Mouse (Mus musculus) neural tube, embryonic 11.5 days (tissue): ENCODE results near the gene Nipsnap2. TPM values are rescaled to one million over a fixed set of nuclear protein-coding genes. Genes with fewer than 3 reads are reported as not detected.

Experiments
- ATAC-seq: fragments of 200-750 bp; cut with Nextera tagmentation; 2 replicates; pipeline ENCODE4 v1.8.0; 2017; ENCODE audit warnings: moderate number of reproducible peaks, mild to moderate bottlenecking, moderate TSS enrichment, moderate library complexity; ENCODE audit not compliant: insufficient read depth, low FRiP score, low TSS enrichment
- DNase-seq: peaks from one replicate; pipeline ENCODE4 v3.0.0-alpha.2; 2015; ENCODE audit warnings: low spot score
- H3K27ac ChIP-seq: fragments of 300-500 bp; sonication (generic); 2 replicates; pipeline ENCODE4 v1.5.1; 2014; ENCODE audit warnings: low read depth, mild to moderate bottlenecking, low read length
- H3K27me3 ChIP-seq: fragments of 300-500 bp; sonication (generic); 2 replicates; pipeline ENCODE4 v1.6.1; 2014; ENCODE audit warnings: mild to moderate bottlenecking, low read length, mixed read lengths; ENCODE audit not compliant: control insufficient read depth, insufficient read depth
- H3K36me3 ChIP-seq: fragments of 300-500 bp; sonication (generic); 2 replicates; pipeline ENCODE4 v1.6.1; 2014; ENCODE audit warnings: mild to moderate bottlenecking, low read length, moderate library complexity, mixed read lengths; ENCODE audit not compliant: control insufficient read depth, insufficient read depth
- H3K4me1 ChIP-seq: fragments of 300-500 bp; sonication (generic); 2 replicates; pipeline ENCODE4 v1.6.1; 2014; ENCODE audit warnings: low read length, mixed read lengths; ENCODE audit not compliant: control insufficient read depth, insufficient read depth
- H3K4me2 ChIP-seq: fragments of 300-500 bp; sonication (generic); 2 replicates; pipeline ENCODE4 v1.6.1; 2014; ENCODE audit warnings: low read depth, mild to moderate bottlenecking, moderate library complexity
- H3K4me3 ChIP-seq: fragments of 300-500 bp; sonication (generic); 2 replicates; pipeline ENCODE4 v1.5.1; 2014; ENCODE audit warnings: low read depth, low read length
- H3K9ac ChIP-seq: fragments of 300-500 bp; sonication (generic); 2 replicates; pipeline ENCODE4 v1.6.1; 2014; ENCODE audit warnings: mild to moderate bottlenecking, low read length
- H3K9me3 ChIP-seq: fragments of 300-500 bp; sonication (generic); 2 replicates; pipeline ENCODE4 v1.6.1; 2016; ENCODE audit warnings: low read length; ENCODE audit not compliant: control insufficient read depth
- WGBS: fragments of 180-500 bp; shearing (Covaris S2); extraction: QIAGEN DNeasy Blood & Tissue Kit; methylation state at CpG from one replicate; pipeline ENCODE4 v1.1.7; 2014; 5-methylcytosine and 5-hydroxymethylcytosine counted together
- polyA plus RNA-seq: library from polyadenylated mRNA; unstranded; fragments of >200 nt; fragmentation: Nextera tagmentation; extraction: Ambion mirVana; gene quantifications from 2 replicates; pipeline ENCODE4 v1.2.1, GENCODE M21; 2014

Nipsnap2 gene
- polyA plus RNA-seq, 1 experiment from 2014 or later: 73.7 TPM

DNA sequence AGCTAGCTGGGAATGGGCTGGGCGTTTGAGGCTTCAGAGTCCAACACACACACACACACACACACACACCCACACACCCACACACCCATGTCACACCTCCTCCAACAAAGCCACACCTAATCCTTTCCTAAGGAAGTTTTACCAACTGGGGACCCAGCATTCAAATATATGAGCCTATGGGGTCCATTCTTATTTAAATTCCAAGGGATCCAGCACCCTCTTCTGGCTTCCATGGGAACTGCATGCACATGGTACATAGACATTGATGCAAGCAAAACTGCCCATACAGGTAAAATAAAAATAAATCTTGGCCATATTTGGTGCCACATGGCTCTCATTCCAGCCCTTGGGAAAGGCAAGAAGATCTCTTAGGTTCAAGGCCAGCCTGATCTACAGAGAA lies 16.1 kb downstream of the Nipsnap2 start:
- DNase-seq: peak; percentile 51
- Histone ChIP-seq H3K27me3 (no peaks in the 10 kb centered on the region), H3K9me3 (no peaks in the 10 kb centered on the region), H3K4me2 (no peak overlapping the region), H3K4me1 (no peaks in the 10 kb centered on the region), H3K4me3 (no peak overlapping the region), H3K27ac (no peak overlapping the region), H3K36me3 (no peaks in the 10 kb centered on the region), H3K9ac (no peak overlapping the region)
- ATAC-seq: no peak
- WGBS: 100% methylated on average over 1 of the region's 1 CpGs

DNA sequence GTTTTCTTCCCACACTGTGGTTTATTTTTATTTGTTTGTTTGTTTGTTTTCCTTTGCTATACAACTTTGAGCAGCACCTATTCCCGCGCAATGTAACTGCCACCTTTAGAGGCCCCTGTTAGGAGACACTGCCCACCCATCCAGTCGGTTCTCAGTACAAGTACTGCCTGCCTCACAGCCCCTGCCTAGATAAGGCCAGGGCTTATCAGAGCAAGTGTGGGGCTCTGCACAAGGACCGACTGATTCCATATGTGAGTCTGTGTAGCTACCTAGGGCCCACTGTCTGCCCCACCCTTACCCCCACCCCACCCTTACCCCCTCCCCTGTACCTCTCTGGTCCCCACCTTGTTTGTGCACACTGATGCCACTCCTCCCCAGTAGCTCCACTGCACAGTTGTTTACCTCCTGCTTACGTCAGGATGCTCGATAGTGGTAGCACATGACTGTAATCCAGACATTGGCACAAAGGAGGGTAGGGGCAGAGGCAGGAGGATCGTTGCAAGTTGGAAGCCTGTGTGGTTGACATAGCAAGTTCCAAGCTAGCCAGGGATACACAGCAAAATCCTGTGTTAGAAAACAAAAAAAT lies 18.1 kb downstream of the Nipsnap2 start:
- Histone ChIP-seq H3K4me3 (no peak overlapping the region), H3K36me3 (no peaks in the 10 kb centered on the region), H3K4me2 (no peak overlapping the region), H3K4me1 (no peaks in the 10 kb centered on the region), H3K27me3 (no peaks in the 10 kb centered on the region), H3K9ac (no peak overlapping the region), H3K27ac (no peak overlapping the region), H3K9me3 (no peaks in the 10 kb centered on the region)
- ATAC-seq (no peak), DNase-seq (no peak)
- 89% methylated on average over 7 of the region's 7 CpGs for WGBS

DNA sequence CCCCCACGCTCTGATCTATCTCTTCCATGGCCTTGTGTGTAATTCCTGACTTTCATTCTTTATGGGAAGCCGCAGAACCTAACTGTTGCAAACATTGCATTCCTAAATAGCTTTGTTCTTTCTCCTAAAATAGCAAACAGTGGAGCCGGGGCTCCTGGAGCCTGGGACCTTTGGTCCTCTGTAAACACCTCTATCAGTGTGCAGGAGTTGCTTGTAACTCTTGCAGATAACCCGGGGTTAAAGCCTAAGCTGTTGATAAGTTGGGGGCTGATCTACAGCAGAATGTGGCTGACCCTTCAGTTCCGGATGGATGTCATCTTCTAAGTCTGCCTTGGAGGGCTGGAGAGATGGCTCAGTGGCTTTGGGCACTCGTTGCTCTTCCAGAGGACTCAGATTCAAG lies 19.2 kb downstream of the Nipsnap2 start:
- Histone ChIP-seq H3K27ac (no peak overlapping the region), H3K9ac (no peak overlapping the region), H3K27me3 (no peaks in the 10 kb centered on the region), H3K4me2 (no peak overlapping the region), H3K9me3 (no peaks in the 10 kb centered on the region), H3K36me3 (no peaks in the 10 kb centered on the region), H3K4me1 (no peaks in the 10 kb centered on the region), H3K4me3 (no peak overlapping the region)
- 83% methylated on average over 6 of the region's 6 CpGs for WGBS
- DNase-seq (no peak), ATAC-seq (no peak)

DNA sequence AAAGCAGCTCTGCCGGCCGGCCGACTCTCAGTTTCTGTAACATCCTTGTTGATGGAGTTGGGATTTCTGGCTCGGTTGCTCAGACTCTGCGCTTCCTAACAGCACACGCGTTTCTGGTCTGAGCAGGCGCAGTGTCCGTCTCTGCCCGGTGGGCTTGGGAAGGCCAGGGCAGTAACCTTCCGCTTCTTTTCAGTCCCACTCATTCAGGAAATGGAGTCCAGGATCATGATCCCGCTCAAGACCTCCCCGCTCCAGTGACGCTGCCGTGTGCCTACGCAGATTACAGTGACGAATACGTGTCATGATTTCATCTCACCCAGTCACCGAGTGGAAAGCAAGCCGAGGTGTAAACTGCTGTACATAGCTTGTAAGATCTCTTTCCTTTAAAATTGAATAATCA lies 32.0 kb downstream of the Nipsnap2 start:
- H3K27ac ChIP-seq: no peak overlapping the region
- H3K4me1 ChIP-seq: no peaks in the 10 kb centered on the region
- no peaks in the 10 kb centered on the region for H3K9me3 ChIP-seq
- DNase-seq (no peak), ATAC-seq (no peak)
- H3K36me3 ChIP-seq: no peaks in the 10 kb centered on the region; the same call in none of the 2 replicates
- H3K9ac ChIP-seq: no peak overlapping the region
- H3K4me3 ChIP-seq: no peak overlapping the region
- no peaks in the 10 kb centered on the region for H3K27me3 ChIP-seq
- H3K4me2 ChIP-seq: no peak overlapping the region
- 93% methylated on average over 20 of the region's 20 CpGs for WGBS

DNA sequence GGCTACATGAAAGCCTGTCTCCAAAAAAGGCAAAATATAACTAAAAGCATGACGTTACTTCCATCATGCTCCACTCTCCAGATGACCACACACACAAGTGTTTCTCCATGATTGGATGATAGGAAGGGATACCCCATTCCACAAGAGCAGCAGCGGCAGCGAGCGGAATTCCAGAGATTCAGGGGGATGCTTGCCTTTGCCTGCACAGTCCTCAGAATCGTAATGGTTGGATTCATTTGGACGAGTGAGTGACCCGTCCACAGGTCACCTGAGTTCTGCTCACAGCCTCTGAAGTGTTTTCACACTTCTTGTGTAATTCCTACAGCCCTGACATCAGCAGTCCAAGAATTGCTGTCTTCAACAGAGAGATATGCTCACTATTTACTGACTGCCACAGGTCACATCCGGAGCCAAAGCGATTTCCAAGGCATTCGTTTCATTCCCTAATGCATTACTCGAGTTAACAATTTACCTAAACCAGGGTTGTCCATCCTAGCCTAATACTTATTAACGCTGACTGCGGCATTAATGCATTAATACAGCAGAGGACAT lies 35.1 kb downstream of the Nipsnap2 start:
- Histone ChIP-seq H3K9ac (no peak overlapping the region), H3K9me3 (no peaks in the 10 kb centered on the region), H3K27ac (no peak overlapping the region), H3K36me3 (no peaks in the 10 kb centered on the region; the same call in none of the 2 replicates), H3K4me2 (no peak overlapping the region), H3K4me1 (no peaks in the 10 kb centered on the region), H3K27me3 (no peaks in the 10 kb centered on the region), H3K4me3 (no peak overlapping the region)
- 93% methylated on average over 13 of the region's 13 CpGs for WGBS
- DNase-seq (no peak), ATAC-seq (no peak)

DNA sequence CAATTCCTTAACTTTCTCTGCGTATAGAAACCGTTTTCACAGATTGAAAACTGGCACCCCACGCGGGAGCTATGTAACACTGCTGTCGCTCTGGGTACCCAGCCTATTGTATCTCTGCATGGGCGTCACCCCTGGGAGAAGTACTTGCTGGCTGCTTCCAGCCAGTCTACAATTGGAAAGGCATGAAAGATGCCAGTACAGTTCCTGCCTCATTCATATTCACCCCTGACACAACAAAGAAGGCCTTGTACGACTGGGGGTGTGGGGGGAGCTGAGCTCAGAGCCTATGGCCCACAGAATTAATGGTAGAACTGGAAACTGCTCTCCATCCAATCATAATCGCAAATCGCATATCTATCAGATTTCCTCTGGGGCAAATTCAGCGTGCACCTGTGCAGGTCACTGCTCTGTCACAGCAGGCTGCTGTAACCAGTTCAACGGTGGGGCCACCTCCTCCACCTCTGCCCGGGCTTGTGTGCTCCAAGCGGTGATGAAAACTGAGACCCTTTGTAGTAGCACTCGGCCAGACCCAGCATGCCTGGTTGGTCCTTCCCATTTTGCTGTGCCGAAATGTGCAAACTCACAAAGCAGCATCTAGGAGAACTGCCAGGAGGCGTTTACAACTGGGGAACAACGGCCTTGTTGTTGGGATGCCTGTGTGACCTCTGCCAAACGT lies 37.1 kb downstream of the Nipsnap2 start:
- no peaks in the 10 kb centered on the region; the same call in 1 of the 2 replicates for H3K36me3 ChIP-seq
- no peak overlapping the region for H3K4me2 ChIP-seq
- 65% methylated on average over 18 of the region's 18 CpGs for WGBS
- no peaks in the 10 kb centered on the region for H3K27me3 ChIP-seq
- DNase-seq: peak; percentile 28
- no peak overlapping the region for H3K9ac ChIP-seq
- no peaks in the 10 kb centered on the region for H3K4me1 ChIP-seq
- H3K4me3 ChIP-seq: no peak overlapping the region
- no peaks in the 10 kb centered on the region for H3K9me3 ChIP-seq
- H3K27ac ChIP-seq: 0 out of 2 replicates have a peak overlapping the region, but pooled peaks have one; percentile 3
- no peak for ATAC-seq

DNA sequence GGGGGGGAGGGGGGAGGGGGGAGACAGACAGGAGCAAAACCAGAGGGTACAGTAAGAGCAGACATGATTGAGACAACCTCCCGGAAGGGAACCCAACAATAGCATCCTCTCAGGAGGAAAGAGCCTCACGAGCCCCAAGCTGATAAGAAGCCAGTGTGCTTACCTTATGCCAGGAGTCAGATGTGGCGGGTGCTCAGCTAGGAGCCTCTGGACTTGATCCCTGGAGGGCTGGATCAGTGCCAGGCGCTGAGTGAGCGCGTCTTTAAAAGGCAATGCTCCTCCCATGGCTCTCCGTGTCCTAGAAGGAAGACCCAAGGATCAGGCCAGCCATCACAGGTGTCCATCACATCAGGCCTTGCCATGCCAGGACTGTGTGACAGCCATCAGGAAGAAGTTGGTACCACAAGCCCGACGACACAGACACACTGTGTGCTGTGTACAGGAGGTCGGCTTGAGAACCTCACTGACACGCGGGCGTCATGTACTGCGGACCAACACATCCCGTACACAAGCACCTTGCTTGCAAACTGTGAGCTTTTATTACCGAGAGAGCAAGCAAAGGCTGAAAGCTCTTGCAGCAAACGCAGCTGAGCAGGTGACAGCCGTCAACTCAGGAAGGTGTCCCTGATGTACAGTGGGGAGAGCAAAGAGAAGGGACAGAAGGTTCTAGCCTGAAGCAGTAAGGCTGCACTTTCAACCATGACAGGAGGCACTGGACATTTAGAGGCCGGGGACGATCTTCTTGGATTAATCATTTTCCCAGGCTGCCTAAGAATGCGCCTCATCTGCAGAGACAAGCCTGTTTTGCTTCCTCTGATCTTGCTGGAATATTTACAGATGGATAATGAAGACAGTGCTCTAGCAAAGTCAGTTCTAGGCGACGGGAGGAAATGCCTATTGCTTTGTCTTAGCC lies 45.8 kb downstream of the Nipsnap2 start:
- Histone ChIP-seq H3K27ac (no peak overlapping the region), H3K36me3 (no peaks in the 10 kb centered on the region), H3K9me3 (no peaks in the 10 kb centered on the region), H3K4me1 (no peaks in the 10 kb centered on the region), H3K9ac (no peak overlapping the region), H3K4me2 (no peak overlapping the region), H3K4me3 (no peak overlapping the region), H3K27me3 (no peaks in the 10 kb centered on the region)
- 90% methylated on average over 23 of the region's 23 CpGs for WGBS
- DNase-seq (no peak), ATAC-seq (no peak)

DNA sequence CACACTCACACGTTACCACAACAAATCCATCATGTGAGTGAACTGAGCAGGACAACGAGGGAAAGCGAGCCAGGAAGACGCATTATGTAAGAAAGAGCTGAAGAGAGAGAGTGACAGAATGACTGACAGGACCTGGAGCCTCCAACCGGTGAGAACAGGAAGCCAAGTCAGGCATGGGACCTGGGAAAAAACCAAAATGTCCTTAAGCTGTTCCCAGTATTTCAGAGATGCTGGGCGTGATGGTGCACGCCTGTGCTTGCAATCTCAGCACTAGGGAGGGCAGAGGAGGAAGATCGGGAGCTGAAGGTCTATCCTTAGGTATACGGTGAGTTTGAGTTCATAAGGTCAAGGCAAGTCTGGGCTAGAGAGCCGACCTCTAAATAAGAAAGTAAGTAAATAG lies 47.6 kb downstream of the Nipsnap2 start:
- H3K36me3 ChIP-seq: no peaks in the 10 kb centered on the region
- H3K27ac ChIP-seq: no peak overlapping the region
- no peak overlapping the region for H3K4me2 ChIP-seq
- no peaks in the 10 kb centered on the region for H3K27me3 ChIP-seq
- no peak overlapping the region for H3K4me3 ChIP-seq
- DNase-seq: no peak
- H3K9me3 ChIP-seq: no peaks in the 10 kb centered on the region
- ATAC-seq: no peak
- H3K9ac ChIP-seq: no peak overlapping the region
- 91% methylated on average over 10 of the region's 10 CpGs for WGBS
- no peaks in the 10 kb centered on the region for H3K4me1 ChIP-seq
